7 mouse cellular contexts compared by ENCODE assay signal in the genomic region with DNA sequence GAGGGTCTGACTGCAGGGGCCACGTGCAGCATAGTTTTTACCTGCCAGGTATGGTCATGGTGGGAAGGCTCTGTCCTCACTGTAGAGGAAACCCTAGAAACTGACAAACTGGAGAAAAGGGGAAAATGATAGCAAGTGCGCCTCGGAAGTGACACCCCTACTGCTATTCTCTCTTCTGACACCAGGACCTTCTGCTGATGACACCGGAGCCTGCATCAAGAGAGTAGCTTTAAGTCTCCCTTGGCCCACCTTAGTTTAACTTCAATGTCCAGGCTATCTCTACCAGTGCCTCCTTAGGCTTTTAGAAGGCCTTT. TPM values are rescaled to one million over a fixed set of nuclear protein-coding genes. Genes with fewer than 3 reads are reported as not detected.
DNase-seq lines count a peak whose midpoint lies in the region; ATAC-seq and TF ChIP-seq lines count a peak whose summit lies in the region.

No protein-coding gene starts in this region.

- no peak overlapping the region for H3K9ac ChIP-seq in forebrain, embryonic 13.5 days
- peak overlapping the region; percentile 65 for H3K9ac ChIP-seq in intestine, embryonic 16.5 days (ENCODE audit: low read depth, low read length)
- 0 out of 2 replicates have a peak overlapping the region, but pooled peaks have one; percentile 8 for H3K9ac ChIP-seq in neural tube, embryonic 14.5 days (replicated peaks; ENCODE audit: low read depth, low read length)

- no peaks in the 10 kb centered on the region for H3K36me3 ChIP-seq in forebrain, embryonic 13.5 days (ENCODE audit: poor library complexity, severe bottlenecking)
- no peaks in the 10 kb centered on the region for H3K36me3 ChIP-seq in intestine, embryonic 16.5 days (ENCODE audit: control insufficient read depth, insufficient read depth, low read length)
- H3K36me3 ChIP-seq in neural tube, embryonic 14.5 days (ENCODE audit: control insufficient read depth, insufficient read depth, low read length) = no peaks in the 10 kb centered on the region

- peaks cover 15% of the 10 kb centered on the region for H3K4me1 ChIP-seq in lung, adult 2 months (ENCODE audit: control insufficient read depth, insufficient read depth, low read length)
- peaks cover 37% of the 10 kb centered on the region for H3K4me1 ChIP-seq in forebrain, embryonic 13.5 days
- peaks cover 26% of the 10 kb centered on the region for H3K4me1 ChIP-seq in intestine, embryonic 16.5 days (ENCODE audit: control insufficient read depth, insufficient read depth, low read length)
- H3K4me1 ChIP-seq in neural tube, embryonic 14.5 days (ENCODE audit: control insufficient read depth, insufficient read depth, low read length) = peaks cover 12% of the 10 kb centered on the region; the same call in 1 of the 2 replicates

- H3K9me3 ChIP-seq in forebrain, embryonic 13.5 days (replicated peaks) = no peaks in the 10 kb centered on the region
- no peaks in the 10 kb centered on the region for H3K9me3 ChIP-seq in intestine, embryonic 16.5 days (ENCODE audit: control insufficient read depth, low read length)
- no peaks in the 10 kb centered on the region for H3K9me3 ChIP-seq in neural tube, embryonic 14.5 days (ENCODE audit: control insufficient read depth, low read length)

- H3K27ac ChIP-seq in forebrain, embryonic 13.5 days = no peak overlapping the region
- H3K27ac ChIP-seq in intestine, embryonic 16.5 days (ENCODE audit: low read length) = 0 out of 2 replicates have a peak overlapping the region, but pooled peaks have one; percentile 57
- H3K27ac ChIP-seq in neural tube, embryonic 14.5 days (ENCODE audit: low read depth, low read length) = no peak overlapping the region

- no peak for TF ChIP-seq CTCF in lung, adult 2 months (IDR thresholded peaks at IDR 0.05; ENCODE audit: insufficient read depth, low read length)

- ATAC-seq in forebrain, embryonic 13.5 days = no peak
- ATAC-seq in intestine, embryonic 16.5 days = no peak
- no peak for ATAC-seq in neural tube, embryonic 14.5 days (ENCODE audit: low read depth)

- no peak for DNase-seq in lung, adult 2 months
- no peak for DNase-seq in lung, postnatal 10 days
- DNase-seq in adrenal gland, postnatal 14 days = no peak
- DNase-seq in cerebellum, adult 9-10 months = no peak

- H3K27me3 ChIP-seq in forebrain, embryonic 13.5 days = peaks cover 49% of the 10 kb centered on the region
- H3K27me3 ChIP-seq in intestine, embryonic 16.5 days (replicated peaks; ENCODE audit: control insufficient read depth, insufficient read depth, low read length) = no peaks in the 10 kb centered on the region
- peaks cover 23% of the 10 kb centered on the region for H3K27me3 ChIP-seq in neural tube, embryonic 14.5 days (ENCODE audit: control insufficient read depth, insufficient read depth, low read length)

- no peak for TF ChIP-seq POLR2A in lung, adult 2 months (IDR thresholded peaks at IDR 0.05; ENCODE audit: borderline replicate concordance, extremely low read depth, low read depth, low read length)

- peak overlapping the region; percentile 76 for H3K4me3 ChIP-seq in lung, adult 2 months (replicated peaks; ENCODE audit: extremely low read depth, low read depth, low read length)
- peak overlapping the region; percentile 42 for H3K4me3 ChIP-seq in forebrain, embryonic 13.5 days
- peak overlapping the region; percentile 53 for H3K4me3 ChIP-seq in intestine, embryonic 16.5 days (ENCODE audit: low read length)
- H3K4me3 ChIP-seq in neural tube, embryonic 14.5 days (ENCODE audit: low read depth, low read length) = no peak overlapping the region

- H3K4me2 ChIP-seq in forebrain, embryonic 13.5 days = peak overlapping the region; percentile 74
- H3K4me2 ChIP-seq in intestine, embryonic 16.5 days (ENCODE audit: low read depth, low read length) = peak overlapping the region; percentile 79
- no peak overlapping the region; the same call in 1 of the 2 replicates for H3K4me2 ChIP-seq in neural tube, embryonic 14.5 days (ENCODE audit: low read depth, low read length)

- WGBS in lung, adult 2 months = 62% methylated on average over 4 of the region's 4 CpGs
- WGBS in forebrain, embryonic 13.5 days = 12% methylated on average over 4 of the region's 4 CpGs
- 64% methylated on average over 4 of the region's 4 CpGs for WGBS in intestine, embryonic 16.5 days
- WGBS in neural tube, embryonic 14.5 days = 25% methylated on average over 4 of the region's 4 CpGs

RNA-seq across cellular contexts. Expression of a gene that starts 1.6 kb away (rescaled TPM):
- polyA plus RNA-seq in lung, adult 2 months (2012; rRNA removed) = 15.2 and 16.5 TPM in 2 replicates
- 1.4 and 1.7 TPM in 2 replicates for polyA plus RNA-seq in forebrain, embryonic 13.5 days (2015; fragmentation: Nextera tagmentation; extraction: Ambion mirVana)
- 16.0 and 16.8 TPM in 2 replicates for polyA plus RNA-seq in intestine, embryonic 16.5 days (2015; fragmentation: Nextera tagmentation; extraction: Ambion mirVana)
- 0.66 and 0.93 TPM in 2 replicates for polyA plus RNA-seq in neural tube, embryonic 14.5 days (2014; fragmentation: Nextera tagmentation; extraction: Ambion mirVana)
- total RNA-seq in adrenal gland, postnatal 14 days (2021) = 49.5 and 50.5 TPM in 2 replicates
